Mouse (Mus musculus) adrenal gland, postnatal 10 days (tissue): ENCODE measurements around the gene Snrpe. TPM values are rescaled to one million over a fixed set of nuclear protein-coding genes. Genes with fewer than 3 reads are reported as not detected.

Source experiments
- DNase-seq: peaks from one replicate; pipeline ENCODE4 v3.0.0; 2021; ENCODE audit warnings: mixed read lengths
- long read RNA-seq, 2 experiments: library from polyadenylated mRNA; stranded (forward); transcript quantifications; one replicate each; pipeline ENCODE4 v2.0.0; 2021
- total RNA-seq, 2 experiments: library from RNA; stranded (reverse); gene quantifications; 2 replicates each; pipeline ENCODE4 v1.2.3; 2021

Snrpe gene
- total RNA-seq = 100 to 1,000 TPM; 125 to 135 TPM
- long read RNA-seq, experiment 1, transcript Snrpe-204 (5 exons, 503 nt) = major isoform, 108 of 134 reads
- long read RNA-seq, experiment 1, partial matches to known transcripts = 23 of 134 reads
- long read RNA-seq, experiment 1, other reads (novel, unspliced or antisense) = 1 of 134 reads
- long read RNA-seq, experiment 2, transcript Snrpe-204 (5 exons, 503 nt) = major isoform, 100 of 108 reads
- long read RNA-seq, experiment 2, partial matches to known transcripts = 4 of 108 reads
- long read RNA-seq, experiment 2, other reads (novel, unspliced or antisense) = 3 of 108 reads

DNA sequence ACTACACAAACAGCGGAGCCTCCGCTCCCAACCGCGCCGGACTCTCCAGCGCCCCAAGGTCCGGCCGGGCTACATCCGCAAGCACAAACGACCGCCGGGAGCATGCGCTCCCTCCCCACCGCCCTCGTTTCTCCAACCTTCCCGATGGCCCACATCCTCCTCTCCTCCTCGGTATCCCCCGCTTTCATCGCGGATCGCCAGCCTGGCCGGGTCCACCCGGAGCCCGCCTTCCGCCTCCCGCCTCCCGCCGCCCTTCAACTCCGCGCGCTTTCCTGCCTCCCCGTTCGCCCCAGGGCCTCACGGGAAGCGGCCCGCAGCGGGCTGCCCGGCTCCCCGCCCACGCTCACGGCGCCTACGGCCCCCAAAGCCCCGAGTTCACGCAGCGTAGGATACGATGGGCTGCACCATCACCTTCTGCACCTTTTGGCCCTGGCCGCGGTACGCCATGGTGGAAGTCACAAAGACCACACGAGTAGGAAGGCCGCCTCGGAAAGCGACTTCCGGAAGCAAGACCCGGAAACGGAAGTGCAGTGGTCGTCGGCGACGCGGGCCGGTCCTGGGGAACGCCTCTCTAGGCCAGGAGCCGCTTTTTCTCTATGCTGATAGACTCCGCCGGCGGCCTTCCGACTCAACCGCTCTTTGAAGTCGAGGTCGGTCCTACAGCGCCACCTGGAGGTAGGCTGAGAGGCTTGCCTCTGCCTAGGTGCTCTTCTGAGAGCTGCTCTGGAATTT is at the start of gene Snrpe:
Gene Snrpe, minus strand, starts transcription at position 521 of the 732 bp plus-strand sequence.
- peak; percentile 98 for DNase-seq

DNA sequence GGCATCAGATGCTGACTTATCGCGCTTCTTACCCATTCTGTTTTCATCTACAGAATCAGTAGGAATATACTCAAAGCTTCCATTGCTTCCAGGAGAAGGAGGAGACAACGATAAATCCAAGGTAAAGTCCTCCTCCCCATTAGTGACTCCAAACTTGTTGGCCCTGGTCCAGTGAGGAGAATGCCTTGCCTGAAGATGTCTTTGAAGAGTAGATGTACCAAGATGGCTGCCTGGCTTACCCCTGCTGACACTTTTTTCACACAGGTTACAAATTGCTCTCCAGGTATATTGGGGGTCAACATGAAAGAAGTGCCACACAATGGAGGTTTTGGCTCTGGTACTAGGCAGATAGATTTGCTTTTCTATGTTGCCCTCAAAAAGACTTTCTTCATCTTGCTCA is 48.8 kb upstream of the Snrpe start:
- no peak for DNase-seq

DNA sequence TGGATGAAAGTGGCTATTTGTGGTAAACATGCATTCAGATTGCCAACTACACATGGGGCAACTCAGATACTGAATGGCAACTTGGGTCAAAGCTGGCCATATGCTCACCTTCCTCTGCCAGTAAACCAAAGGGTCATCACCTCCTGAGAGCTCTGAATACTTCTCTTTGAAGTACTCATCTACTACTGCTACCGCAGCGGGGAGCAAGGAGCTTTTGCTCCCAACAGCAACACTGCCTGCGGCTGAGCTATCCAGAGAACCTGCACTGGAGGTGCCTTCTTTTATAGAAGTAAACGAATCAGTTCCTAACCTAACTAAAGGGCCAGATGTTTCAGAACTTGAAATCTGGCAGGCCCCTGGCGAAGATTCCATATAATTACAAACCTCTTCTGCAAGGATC is 46.7 kb upstream of the Snrpe start:
- no peak for DNase-seq

DNA sequence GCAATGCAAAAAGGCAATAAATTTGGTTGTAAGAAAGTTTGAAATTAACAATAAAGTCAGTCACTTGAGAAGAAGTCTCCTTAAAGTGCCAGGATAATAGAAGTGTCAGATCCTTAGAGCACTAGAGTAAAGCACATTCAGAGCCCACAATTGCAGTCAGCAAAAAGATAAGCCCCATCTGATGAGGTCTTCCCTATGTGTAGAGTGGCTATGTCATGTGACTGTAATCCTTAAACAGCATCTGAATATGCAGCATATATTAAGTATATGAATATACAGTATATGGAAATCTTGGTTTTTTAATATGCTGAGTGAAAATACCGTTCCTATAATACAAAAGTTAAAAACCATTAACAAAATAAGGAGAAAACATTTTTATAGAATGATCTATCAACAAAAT is 42.9 kb upstream of the Snrpe start:
- DNase-seq = no peak

DNA sequence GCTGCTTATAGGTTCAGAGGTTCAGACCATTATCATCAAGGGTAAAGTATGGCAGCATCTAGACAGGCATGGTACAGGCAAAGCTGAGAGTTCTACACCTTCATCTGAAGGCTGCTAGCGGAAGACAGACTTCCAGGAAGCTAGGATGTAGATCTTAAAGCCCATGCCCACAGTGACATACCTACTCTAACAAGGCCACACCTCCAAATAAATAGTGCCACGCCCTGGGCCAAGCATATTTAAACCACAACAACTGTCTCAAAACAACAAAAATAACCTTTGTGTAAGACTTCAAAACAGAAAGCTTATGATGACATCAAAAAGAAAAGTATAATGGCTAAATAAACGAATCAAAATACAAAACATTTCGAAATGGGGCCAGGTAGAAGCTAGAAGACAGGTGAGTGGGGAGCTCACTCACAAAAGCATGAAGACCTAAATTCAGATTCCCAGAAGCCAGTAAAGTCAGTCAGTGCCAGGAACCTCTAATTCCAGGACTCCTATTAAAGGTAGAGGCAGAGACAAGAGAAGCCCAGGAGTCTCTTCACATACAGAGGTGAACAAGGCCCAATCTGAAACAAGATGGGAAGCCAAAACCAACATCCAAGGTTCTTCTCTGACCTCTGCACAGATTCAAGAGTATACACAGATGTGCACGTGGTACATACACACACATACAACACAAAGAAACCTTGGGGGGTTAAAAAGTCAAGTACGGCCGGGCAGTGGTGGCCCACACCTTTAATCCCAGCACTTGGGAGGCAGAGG is 40.4 kb upstream of the Snrpe start:
- DNase-seq = no peak

DNA sequence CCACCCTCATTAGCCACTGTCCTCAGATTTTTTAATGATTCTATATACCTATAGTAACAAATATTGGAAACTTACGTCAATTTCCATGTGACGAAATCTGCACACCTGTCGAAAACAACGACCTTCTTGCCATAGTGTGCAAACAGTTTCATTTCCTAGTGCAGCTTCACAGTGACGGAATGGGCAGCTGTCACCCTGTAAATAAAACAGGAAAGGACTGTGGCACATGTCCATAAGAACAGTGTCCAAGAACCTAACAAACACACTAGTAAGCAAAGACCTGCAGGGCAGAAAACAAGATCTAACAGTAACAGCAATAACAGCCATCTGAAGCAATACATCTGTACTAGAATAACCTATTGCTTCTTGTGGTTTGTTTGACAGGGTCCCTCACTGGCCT is 35.6 kb upstream of the Snrpe start:
- DNase-seq = no peak

DNA sequence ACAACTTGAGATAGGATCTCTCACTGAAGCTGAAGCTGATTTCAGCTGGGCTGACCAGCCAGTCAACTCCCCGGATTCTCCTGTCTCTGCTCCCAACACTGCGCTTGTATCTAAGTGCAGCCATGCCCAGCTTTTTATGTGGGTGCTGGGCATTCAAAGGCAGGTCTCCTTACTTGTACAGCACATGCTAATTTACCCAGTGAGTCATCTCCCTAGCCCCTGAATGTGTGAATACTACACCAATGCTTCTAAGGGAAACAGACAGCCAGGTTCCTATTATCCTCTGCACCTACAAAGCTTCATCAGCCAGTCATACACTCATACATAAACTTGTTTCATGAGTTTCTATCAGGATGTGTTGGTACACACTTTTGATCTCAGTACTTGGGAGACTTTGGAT is 31.1 kb upstream of the Snrpe start:
- no peak for DNase-seq

DNA sequence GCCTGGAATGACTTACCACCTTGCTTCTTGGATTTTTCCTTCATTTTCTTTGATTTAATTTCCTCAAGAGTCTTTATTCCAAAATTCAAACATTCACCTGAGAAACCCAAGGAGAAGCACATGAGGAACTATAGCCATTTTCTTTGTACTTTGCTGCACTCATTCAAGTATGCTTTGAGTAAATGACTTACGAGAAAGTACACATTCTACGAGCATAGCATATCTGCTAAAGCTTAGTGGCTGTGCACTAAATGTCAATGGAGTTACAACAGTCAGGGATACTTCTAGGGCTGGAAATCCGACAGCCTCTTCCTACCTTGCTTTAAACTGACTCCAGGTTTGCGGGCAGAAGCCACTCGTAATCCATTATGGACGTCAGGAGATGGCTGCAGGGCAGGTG is 28.4 kb upstream of the Snrpe start:
- DNase-seq = no peak

DNA sequence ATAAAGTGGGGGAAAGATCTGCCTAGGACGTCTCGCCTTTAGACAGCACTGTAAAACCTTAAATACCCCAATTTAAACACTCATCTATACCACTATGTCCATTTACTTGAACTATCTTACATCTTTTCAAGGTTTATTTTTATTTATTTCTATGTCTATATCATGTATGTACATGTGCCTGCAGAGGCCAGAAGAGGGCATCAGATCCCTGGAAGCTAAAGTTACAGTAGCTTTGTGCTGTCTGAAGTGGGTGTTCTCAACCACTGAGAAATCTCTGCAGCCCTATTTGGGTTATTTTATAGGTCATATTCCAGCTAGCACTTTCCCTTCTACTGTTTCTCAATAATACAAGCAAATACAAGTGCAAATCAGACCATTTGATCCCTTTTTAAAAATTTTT is 22.1 kb upstream of the Snrpe start:
- no peak for DNase-seq

DNA sequence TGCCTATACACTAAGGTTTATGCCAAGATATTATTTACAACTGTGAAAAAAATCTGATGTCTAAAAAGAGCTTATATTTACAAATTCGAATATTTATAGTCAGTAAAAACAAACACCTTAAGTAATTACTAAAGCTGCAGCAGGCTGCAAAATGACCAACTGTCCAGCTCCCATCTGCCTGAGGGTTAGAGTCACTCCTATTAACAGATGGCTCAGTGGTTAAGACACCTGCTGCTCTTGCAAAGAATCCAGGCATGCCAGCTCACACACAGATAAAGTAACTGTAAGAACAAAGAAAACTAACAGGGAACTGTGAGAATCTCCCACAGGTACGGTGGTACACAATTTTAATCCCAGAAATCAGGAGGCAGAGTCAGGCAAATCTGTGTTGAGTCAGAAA is 15.0 kb upstream of the Snrpe start:
- DNase-seq = no peak

DNA sequence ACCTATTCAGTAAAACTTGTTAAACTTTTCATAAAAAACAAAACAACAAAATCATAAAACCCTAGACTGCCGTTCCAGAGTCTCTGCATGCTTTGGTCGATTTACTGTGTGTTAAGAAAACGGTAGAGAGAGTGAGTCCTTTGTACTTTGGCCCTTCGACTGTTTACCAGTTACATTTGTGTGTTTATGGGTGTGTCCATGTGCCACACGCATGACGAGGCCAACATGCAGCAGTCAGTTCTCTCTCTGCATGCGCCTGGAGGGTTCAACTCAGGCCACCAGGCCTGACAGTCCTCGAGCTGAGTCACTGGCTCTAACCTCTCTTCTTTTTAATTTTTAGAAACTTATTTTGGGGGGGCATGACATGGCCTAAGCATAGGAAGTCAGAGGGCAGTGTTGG is 8.2 kb upstream of the Snrpe start:
- DNase-seq = no peak

DNA sequence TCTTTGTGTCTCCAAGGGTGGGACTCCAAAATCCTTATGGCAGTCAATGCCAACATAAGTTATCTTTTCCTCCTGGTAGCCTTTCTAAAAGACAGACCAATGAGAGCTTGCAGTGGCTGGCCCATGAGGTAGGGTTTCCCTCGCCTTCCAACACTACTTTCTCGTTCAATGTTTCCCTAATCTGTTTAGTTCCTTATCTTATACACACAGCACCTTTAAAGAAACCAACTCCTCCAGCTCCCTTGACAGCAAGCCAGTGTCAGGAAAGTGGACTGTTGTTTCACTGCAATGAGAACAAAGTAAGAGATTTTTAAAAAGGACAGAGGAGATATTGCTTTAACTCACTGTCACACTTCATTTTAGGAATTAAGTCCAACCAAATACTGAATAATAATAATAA is 7.8 kb upstream of the Snrpe start:
- no peak for DNase-seq

DNA sequence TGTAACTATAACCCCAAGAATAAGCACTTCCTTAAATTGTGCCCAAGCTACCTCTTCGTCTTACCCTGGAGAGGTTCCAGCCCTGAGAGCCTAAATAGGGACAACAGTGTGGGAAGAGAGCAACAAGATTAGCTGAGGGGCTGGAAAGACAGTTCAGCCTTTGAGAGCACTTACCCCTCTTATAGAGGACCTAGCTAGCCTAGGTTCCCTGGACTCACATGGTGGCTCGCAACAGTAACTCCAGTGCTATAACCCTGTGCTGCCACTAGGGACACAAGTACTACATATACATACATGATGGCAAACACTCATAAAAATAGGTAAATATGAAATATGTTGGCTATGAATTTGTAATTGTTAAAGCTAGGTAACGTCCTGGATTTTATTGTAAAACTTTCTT is 3.7 kb upstream of the Snrpe start:
- no peak for DNase-seq

DNA sequence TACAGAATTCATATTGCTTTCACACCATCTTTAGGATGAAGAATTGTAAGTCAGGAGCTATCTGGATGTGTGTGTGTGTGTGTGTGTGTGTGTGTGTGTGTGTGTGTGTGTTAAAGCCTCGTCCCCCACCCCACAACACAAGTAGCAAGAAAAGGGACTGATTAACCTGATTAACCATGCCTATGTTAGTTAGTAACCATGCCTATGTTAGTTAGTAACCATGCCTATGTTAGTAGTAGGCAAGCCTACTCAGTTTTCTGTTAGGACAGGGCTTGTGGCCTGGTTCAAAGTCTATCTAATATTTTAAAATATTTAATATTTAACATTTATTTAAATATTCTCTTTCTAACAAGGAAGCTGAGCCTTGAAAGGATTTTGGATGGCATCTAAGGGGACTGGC is 1.3 kb upstream of the Snrpe start:
- no peak for DNase-seq

DNA sequence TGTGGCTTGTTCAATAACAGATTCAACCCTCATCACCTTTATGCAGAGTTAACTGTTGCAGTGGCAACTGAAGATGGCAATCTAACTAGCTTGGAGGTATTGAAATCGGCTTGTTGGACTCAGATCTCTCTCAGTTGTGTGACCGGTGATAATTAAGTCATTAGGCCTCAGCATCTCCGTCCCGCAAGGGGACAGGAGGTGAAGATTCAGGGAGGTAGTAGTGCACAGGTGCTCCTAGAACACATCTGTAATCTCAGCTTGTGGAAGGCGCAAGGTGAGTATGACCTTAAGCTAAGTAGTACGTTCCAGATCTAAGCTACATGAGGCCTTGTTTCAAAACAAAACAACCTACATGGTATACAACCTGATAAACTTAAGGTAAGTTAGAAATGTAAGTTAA is 510 bp upstream of the Snrpe start:
- no peak for DNase-seq

DNA sequence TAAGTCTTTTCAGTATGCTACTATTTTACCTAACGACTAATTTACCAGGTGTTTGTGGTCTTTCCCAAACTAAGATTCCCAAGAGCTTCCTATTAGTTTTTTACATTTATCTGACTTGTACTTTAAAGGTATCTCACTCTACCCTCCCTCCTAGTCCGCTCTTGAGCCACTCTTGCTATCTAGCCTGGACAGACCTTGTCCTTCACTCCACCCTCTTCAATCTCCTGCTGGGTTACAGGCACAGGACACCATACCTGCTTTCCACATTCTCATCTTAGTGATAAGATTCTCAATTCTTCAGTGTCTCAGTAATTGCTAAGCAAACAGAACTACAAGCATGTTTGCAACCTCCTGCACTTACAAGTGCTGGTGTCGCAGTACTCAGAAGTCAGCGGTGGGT is 6.9 kb downstream of the Snrpe start:
- DNase-seq = no peak

DNA sequence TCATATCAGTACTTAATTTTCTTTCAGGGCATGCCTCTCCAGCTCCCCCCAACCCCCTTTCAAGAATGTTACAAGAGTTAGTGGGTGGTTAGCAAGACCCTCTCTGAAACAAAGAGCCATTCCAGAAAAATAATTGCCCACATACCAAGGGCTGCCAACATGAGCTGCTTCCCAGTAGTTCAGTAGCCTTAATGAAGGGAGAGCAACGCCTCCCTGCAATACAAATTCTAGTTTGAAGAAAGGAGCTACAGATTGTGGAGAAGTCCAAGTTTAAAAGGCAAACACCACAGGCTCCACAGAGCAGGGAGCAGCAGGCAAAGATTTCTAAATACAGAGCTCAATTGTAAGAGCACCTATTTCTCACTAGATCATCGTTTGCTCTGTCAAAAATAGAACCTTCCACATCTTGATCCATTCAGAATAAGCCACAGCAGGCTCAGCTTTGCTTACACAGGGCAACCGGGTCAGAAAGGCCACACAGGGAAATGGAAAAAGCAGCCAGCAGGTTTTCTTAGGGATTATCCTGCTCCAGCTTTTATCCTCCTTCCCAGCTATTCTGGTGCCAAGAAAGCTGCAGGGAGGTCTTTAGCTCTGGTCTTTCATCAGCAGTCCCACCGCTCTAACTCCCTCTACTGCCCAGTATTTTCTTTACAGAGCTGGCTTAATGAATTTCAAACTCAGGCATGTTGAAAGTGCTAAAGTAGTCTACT is 13.6 kb downstream of the Snrpe start:
- peak; percentile 8 for DNase-seq

DNA sequence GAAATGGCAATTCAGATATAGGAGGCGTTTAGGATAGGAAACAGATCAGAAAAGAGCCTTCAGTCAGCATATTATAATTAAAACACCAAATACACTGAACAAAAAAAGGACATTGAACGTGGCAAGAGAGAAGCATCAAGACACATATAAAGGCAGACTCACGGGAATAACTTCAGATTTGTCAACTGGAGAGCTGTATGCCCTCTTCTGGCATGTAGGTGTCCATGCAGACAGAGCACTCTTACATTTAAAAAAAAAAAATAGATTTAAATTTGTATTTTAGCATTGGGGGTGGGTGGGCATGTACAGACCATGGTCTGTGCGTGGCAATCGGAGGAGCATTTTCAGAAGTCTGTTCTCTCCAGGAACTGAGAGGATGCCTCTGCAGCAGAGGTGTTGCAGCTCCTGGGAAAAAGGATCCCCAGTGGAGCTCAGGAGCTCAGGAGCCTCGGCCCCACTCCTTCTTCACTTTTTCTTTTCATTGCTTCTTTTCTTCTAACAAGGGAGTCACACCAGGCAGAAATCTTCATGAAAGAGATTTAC is 24.0 kb downstream of the Snrpe start:
- no peak for DNase-seq

DNA sequence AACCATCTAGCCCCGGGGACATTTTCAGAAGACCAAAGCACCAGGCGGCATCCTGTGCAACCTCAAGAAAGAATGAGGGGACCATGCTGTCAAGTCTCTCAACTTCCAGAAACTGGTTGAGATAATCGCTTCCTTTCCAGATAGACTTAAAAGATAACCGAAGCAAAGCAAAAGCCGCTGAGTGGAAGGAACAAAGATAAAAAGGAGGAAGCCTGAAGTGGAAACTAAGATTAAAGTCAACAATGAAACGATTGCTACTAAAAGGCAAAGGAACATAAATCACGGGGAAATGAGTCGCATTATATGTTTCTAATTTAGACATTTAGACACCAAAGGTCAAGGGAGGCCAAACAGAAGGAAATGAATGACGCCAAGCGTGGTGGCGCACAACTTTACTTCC is 38.8 kb downstream of the Snrpe start:
- DNase-seq = no peak
